Mouse (Mus musculus): Measurements from ENCODE around the gene Ankrd13a. TPM values are rescaled to one million over a fixed set of nuclear protein-coding genes. Genes with fewer than 3 reads are reported as not detected.

The Ankrd13a gene
- total and polyA plus RNA-seq, 3 experiments = 73.8 to 123 (median 89.4) TPM

GRCm38 (mm10) chr5:114784622-114785165 is 10.2 kb downstream of the Ankrd13a start:
- Histone ChIP-seq H3K79me2 (replicated peaks; ENCODE audit: control insufficient read depth, extremely low read depth, insufficient read depth, poor library complexity, severe bottlenecking) (peaks cover 3% of the 10 kb centered on the region; the same call in 1 of the 2 replicates), H3K4me3 (replicated peaks in 1 of 3; ENCODE audit: low read depth in 2 of 3, low read length in 2 of 3, poor library complexity in 1 of 3) (no peak overlapping the region), H3K4me1 (ENCODE audit: control insufficient read depth in 1 of 2, insufficient read depth in 2 of 2) (peaks cover 35 to 76% of the 10 kb centered on the region in 2 experiments), H3K36me3 (replicated peaks in 1 of 2; ENCODE audit: control insufficient read depth in 1 of 2, insufficient read depth in 1 of 2, low read length in 1 of 2) (peaks cover 26 to 55% of the 10 kb centered on the region in 2 experiments), H3K4me2 (ENCODE audit: insufficient read depth, low read depth, poor library complexity, severe bottlenecking) (no peak overlapping the region), H3K27me3 (replicated peaks) (no peaks in the 10 kb centered on the region), H3K9me3 (replicated peaks; ENCODE audit: low read length) (no peaks in the 10 kb centered on the region), H3K9ac (ENCODE audit: insufficient read depth, low read depth) (no peak overlapping the region), H3K27ac (ENCODE audit: insufficient read depth, low read depth) (no peak overlapping the region)
- dilution Hi-C loops (cut with MboI; ENCODE audit: extremely low pct_ligation_motif_present, extremely low pct_unique_long_range_greater_than_20kb, low sequenced_read_pairs) (no loop called here), in situ Hi-C loops (cut with MboI; ENCODE audit: low pct_ligation_motif_present, low pct_unique_long_range_greater_than_20kb, low sequenced_read_pairs) (no loop called here)
- TF ChIP-seq CHD1 (IDR thresholded peaks at IDR 0.05; ENCODE audit: low read depth, low read length) (no peak), EP300 (IDR thresholded peaks at IDR 0.05; ENCODE audit: low read length) (no peak), UBTF (IDR thresholded peaks at IDR 0.05; ENCODE audit: low read depth, low read length) (no peak), MXI1 (IDR thresholded peaks at IDR 0.05; ENCODE audit: low read depth, low read length) (no peak), BHLHE40 (IDR thresholded peaks at IDR 0.05; ENCODE audit: low read depth, low read length) (no peak), JUN (IDR thresholded peaks at IDR 0.05; ENCODE audit: insufficient read depth, low read depth, low read length) (no peak), MAFK (IDR thresholded peaks at IDR 0.05; ENCODE audit: insufficient replicate concordance, low read length) (no peak), SMC3 (IDR thresholded peaks at IDR 0.05; ENCODE audit: low read depth, low read length) (no peak), USF2 (conservative IDR thresholded peaks at IDR 0.05; ENCODE audit: low read depth, low read length) (no peak), MAZ (IDR thresholded peaks at IDR 0.05; ENCODE audit: low read depth, low read length) (no peak), RAD21 (IDR thresholded peaks at IDR 0.05; ENCODE audit: low read depth, low read length) (no peak), ETS1 (conservative IDR thresholded peaks at IDR 0.05; ENCODE audit: low read depth, low read length) (no peak), RCOR1 (conservative IDR thresholded peaks at IDR 0.05; ENCODE audit: low read depth, low read length) (no peak), MYC (IDR thresholded peaks at IDR 0.05; ENCODE audit: low read depth, low read length) (no peak), NELFE (IDR thresholded peaks at IDR 0.05; ENCODE audit: low read depth, low read length) (no peak), MEF2A (IDR thresholded peaks at IDR 0.05; ENCODE audit: borderline replicate concordance, low read depth, low read length) (no peak)
- no peak for DNase-seq (ENCODE audit: extremely low read depth)

DNA sequence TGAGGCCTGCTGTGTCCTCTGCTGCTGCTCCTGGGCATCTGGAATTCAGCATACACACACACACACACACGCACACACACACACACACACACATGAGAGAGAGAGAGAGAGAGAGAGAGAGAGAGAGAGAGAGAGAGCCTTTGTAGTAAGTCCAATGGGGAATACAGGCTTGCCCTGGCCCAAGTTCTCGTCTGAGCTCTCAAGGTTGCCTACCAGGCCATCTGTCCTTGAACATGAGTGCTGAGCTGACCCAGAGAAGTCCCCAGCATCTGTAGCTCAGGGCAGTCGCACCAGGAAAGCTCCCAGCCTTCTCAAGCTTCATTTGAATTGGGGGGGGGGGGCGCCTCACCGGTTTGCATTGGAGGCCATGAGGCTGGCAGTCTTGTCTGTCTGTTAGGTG is 10.7 kb downstream of the Ankrd13a start:
- TF ChIP-seq POLR2A (IDR thresholded peaks at IDR 0.05; ENCODE audit: low read depth, low read length) (no peak), ZC3H11A (IDR thresholded peaks at IDR 0.05; ENCODE audit: low read depth, low read length) (no peak), JUND (conservative IDR thresholded peaks at IDR 0.05; ENCODE audit: low read depth, low read length) (no peak)
- dilution Hi-C loops (cut with MboI; ENCODE audit: extremely low pct_ligation_motif_present, extremely low pct_unique_long_range_greater_than_20kb, low sequenced_read_pairs) = no loop called here
- Histone ChIP-seq H3K36me3 (replicated peaks in 1 of 2; ENCODE audit: control insufficient read depth in 1 of 2, insufficient read depth in 1 of 2, low read length in 1 of 2) (peaks cover 26 to 55% of the 10 kb centered on the region in 2 experiments), H3K4me3 (replicated peaks in 1 of 3; ENCODE audit: low read depth in 2 of 3, low read length in 2 of 3, poor library complexity in 1 of 3) (no peak overlapping the region), H3K4me1 (ENCODE audit: control insufficient read depth in 1 of 2, insufficient read depth in 2 of 2) (peaks cover 33 to 71% of the 10 kb centered on the region in 2 experiments), H3K4me2 (ENCODE audit: insufficient read depth, low read depth, poor library complexity, severe bottlenecking) (no peak overlapping the region), H3K79me2 (replicated peaks; ENCODE audit: control insufficient read depth, extremely low read depth, insufficient read depth, poor library complexity, severe bottlenecking) (peaks cover 3% of the 10 kb centered on the region; the same call in 1 of the 2 replicates), H3K9me3 (replicated peaks; ENCODE audit: low read length) (no peaks in the 10 kb centered on the region), H3K27me3 (replicated peaks) (no peaks in the 10 kb centered on the region), H3K9ac (ENCODE audit: insufficient read depth, low read depth) (no peak overlapping the region), H3K27ac (ENCODE audit: insufficient read depth, low read depth) (no peak overlapping the region)
- no peak for DNase-seq (ENCODE audit: extremely low read depth)
- in situ Hi-C loops (cut with MboI; ENCODE audit: low pct_ligation_motif_present, low pct_unique_long_range_greater_than_20kb, low sequenced_read_pairs) = no loop called here

Measured in CH12.LX (cell line).